Mouse (Mus musculus) hindbrain, embryonic 11.5 days (tissue): ENCODE measurements at regions not wholly inside any gene's neighbourhood (a gene's known extent, or its start where the extent isn't known, plus 50 kb on each side); places are given as distances from the start of the nearest gene placed in this dataset.

Source experiments
- ATAC-seq: fragments of 200-750 bp; cut with Nextera tagmentation; 2 replicates; pipeline ENCODE4 v1.8.0; 2017; ENCODE audit warnings: mild to moderate bottlenecking, moderate TSS enrichment, moderate library complexity; ENCODE audit not compliant: low FRiP score
- DNase-seq: peaks from one replicate; pipeline ENCODE4 v3.0.0-alpha.2; 2015; ENCODE audit warnings: low spot score
- H3K27ac ChIP-seq: fragments of 300-500 bp; sonication (generic); 2 replicates; pipeline ENCODE4 v1.5.1; 2014; ENCODE audit warnings: mild to moderate bottlenecking, low read depth, low read length
- H3K27me3 ChIP-seq: fragments of 300-500 bp; sonication (generic); 2 replicates; pipeline ENCODE4 v1.6.1; 2014; ENCODE audit warnings: mild to moderate bottlenecking, low read length, moderate library complexity, mixed read lengths; ENCODE audit not compliant: control insufficient read depth, insufficient read depth
- H3K36me3 ChIP-seq: fragments of 300-500 bp; sonication (generic); 2 replicates; pipeline ENCODE4 v1.6.1; 2014; ENCODE audit warnings: mild to moderate bottlenecking, low read length, moderate library complexity, mixed read lengths; ENCODE audit not compliant: control insufficient read depth, insufficient read depth
- H3K4me1 ChIP-seq: fragments of 300-500 bp; sonication (generic); replicated peaks from 2 replicates; pipeline ENCODE4 v1.6.1; 2014; ENCODE audit warnings: low read length, mixed read lengths; ENCODE audit not compliant: control insufficient read depth, insufficient read depth
- H3K4me2 ChIP-seq: fragments of 300-500 bp; sonication (generic); replicated peaks from 2 replicates; pipeline ENCODE4 v1.6.1; 2014; ENCODE audit warnings: mild to moderate bottlenecking, low read depth, low read length
- H3K4me3 ChIP-seq: fragments of 300-500 bp; sonication (generic); 2 replicates; pipeline ENCODE4 v1.5.1; 2014; ENCODE audit warnings: low read depth, low read length
- H3K9ac ChIP-seq: fragments of 300-500 bp; sonication (generic); 2 replicates; pipeline ENCODE4 v1.6.1; 2014; ENCODE audit warnings: low read depth, low read length
- H3K9me3 ChIP-seq: fragments of 300-500 bp; sonication (generic); 2 replicates; pipeline ENCODE4 v1.6.1; 2016; ENCODE audit warnings: low read length; ENCODE audit not compliant: control insufficient read depth
- WGBS: fragments of 180-500 bp; shearing (Covaris S2); extraction: QIAGEN DNeasy Blood & Tissue Kit; methylation state at CpG from one replicate; pipeline ENCODE4 v1.1.7; 2014; 5-methylcytosine and 5-hydroxymethylcytosine counted together

- no peak for ATAC-seq
- H3K4me3 ChIP-seq, result no peak overlapping the region
- no peak overlapping the region for H3K9ac ChIP-seq
- H3K27ac ChIP-seq, result no peak overlapping the region
- H3K4me1 ChIP-seq, result peaks cover 5% of the 10 kb centered on the region; the same call in 1 of the 2 replicates
- H3K27me3 ChIP-seq, result no peaks in the 10 kb centered on the region; the same call in 1 of the 2 replicates
- no peaks in the 10 kb centered on the region for H3K36me3 ChIP-seq
- WGBS, result 95% methylated on average over 10 of the region's 10 CpGs
- no peak overlapping the region for H3K4me2 ChIP-seq
- no peaks in the 10 kb centered on the region for H3K9me3 ChIP-seq
- no peak for DNase-seq
Observed at GRCm38 (mm10) chr13:54285968-54286367, 85.2 kb upstream of the Cplx2 start.

- ATAC-seq (no peak), DNase-seq (no peak)
- no peak overlapping the region for H3K4me2 ChIP-seq
- H3K4me1 ChIP-seq, result peaks cover 5% of the 10 kb centered on the region; the same call in 1 of the 2 replicates
- no peaks in the 10 kb centered on the region for H3K36me3 ChIP-seq
- no peak overlapping the region for H3K27ac ChIP-seq
- 89% methylated on average over 11 of the region's 11 CpGs for WGBS
- H3K9me3 ChIP-seq, result no peaks in the 10 kb centered on the region
- H3K9ac ChIP-seq, result no peak overlapping the region
- no peak overlapping the region for H3K4me3 ChIP-seq
- no peaks in the 10 kb centered on the region; the same call in 1 of the 2 replicates for H3K27me3 ChIP-seq
Observed at GRCm38 (mm10) chr13:54286616-54287015, 84.5 kb upstream of the Cplx2 start.

GRCm38 (mm10) chr13:54290066-54290465, 81.1 kb upstream of the Cplx2 start:
- Histone ChIP-seq H3K9me3 (no peaks in the 10 kb centered on the region), H3K4me1 (no peaks in the 10 kb centered on the region), H3K4me3 (no peak overlapping the region), H3K9ac (no peak overlapping the region), H3K36me3 (no peaks in the 10 kb centered on the region), H3K4me2 (no peak overlapping the region), H3K27me3 (no peaks in the 10 kb centered on the region; the same call in 1 of the 2 replicates), H3K27ac (no peak overlapping the region)
- no peak for ATAC-seq
- DNase-seq, result no peak
- 89% methylated on average over 9 of the region's 9 CpGs for WGBS

DNA sequence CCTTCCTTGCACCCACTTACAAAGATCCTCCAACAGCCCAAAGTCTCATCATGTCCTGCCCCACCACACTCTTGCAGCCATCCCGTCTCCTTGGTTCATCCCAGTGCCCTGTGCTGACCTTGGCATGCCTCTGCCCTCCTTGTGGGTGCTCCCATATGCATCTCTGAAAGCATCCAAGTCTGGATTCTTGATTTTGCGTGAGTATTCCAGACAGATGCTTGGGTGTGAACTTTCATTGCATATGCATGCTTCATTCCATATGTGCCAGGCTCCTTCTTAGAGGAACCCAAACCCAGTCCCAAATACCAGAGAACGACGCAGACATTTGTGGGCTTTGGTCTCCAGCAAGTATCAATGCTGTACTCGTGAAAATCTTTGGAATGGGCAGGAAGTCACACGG, 78.8 kb upstream of the Cplx2 start:
- DNase-seq (no peak), ATAC-seq (no peak)
- no peak overlapping the region for H3K9ac ChIP-seq
- H3K9me3 ChIP-seq, result no peaks in the 10 kb centered on the region
- H3K27me3 ChIP-seq, result no peaks in the 10 kb centered on the region
- 91% methylated on average over 6 of the region's 6 CpGs for WGBS
- H3K36me3 ChIP-seq, result no peaks in the 10 kb centered on the region
- H3K27ac ChIP-seq, result no peak overlapping the region
- H3K4me2 ChIP-seq, result no peak overlapping the region
- no peaks in the 10 kb centered on the region for H3K4me1 ChIP-seq
- no peak overlapping the region for H3K4me3 ChIP-seq

GRCm38 (mm10) chr13:54293006-54293405, 78.1 kb upstream of the Cplx2 start:
- no peak for DNase-seq
- Histone ChIP-seq H3K4me1 (no peaks in the 10 kb centered on the region), H3K4me3 (no peak overlapping the region), H3K9me3 (no peaks in the 10 kb centered on the region), H3K9ac (no peak overlapping the region), H3K36me3 (no peaks in the 10 kb centered on the region), H3K27ac (no peak overlapping the region), H3K27me3 (no peaks in the 10 kb centered on the region), H3K4me2 (no peak overlapping the region)
- ATAC-seq, result no peak
- WGBS, result 91% methylated on average over 3 of the region's 3 CpGs

- H3K36me3 ChIP-seq, result no peaks in the 10 kb centered on the region
- WGBS, result 83% methylated on average over 5 of the region's 5 CpGs
- no peak overlapping the region for H3K4me2 ChIP-seq
- no peak overlapping the region for H3K27ac ChIP-seq
- DNase-seq (no peak), ATAC-seq (no peak)
- H3K9me3 ChIP-seq, result no peaks in the 10 kb centered on the region
- no peaks in the 10 kb centered on the region for H3K27me3 ChIP-seq
- no peak overlapping the region for H3K9ac ChIP-seq
- no peaks in the 10 kb centered on the region for H3K4me1 ChIP-seq
- H3K4me3 ChIP-seq, result no peak overlapping the region
Observed at GRCm38 (mm10) chr13:54295475-54296259, 75.5 kb upstream of the Cplx2 start.

GRCm38 (mm10) chr13:54296260-54296555, 74.9 kb upstream of the Cplx2 start:
- H3K27me3 ChIP-seq, result no peaks in the 10 kb centered on the region
- H3K9ac ChIP-seq, result no peak overlapping the region
- DNase-seq (no peak), ATAC-seq (no peak)
- no peaks in the 10 kb centered on the region for H3K36me3 ChIP-seq
- H3K4me1 ChIP-seq, result no peaks in the 10 kb centered on the region
- H3K4me2 ChIP-seq, result no peak overlapping the region
- H3K4me3 ChIP-seq, result no peak overlapping the region
- WGBS, result 53% methylated on average over 1 of the region's 1 CpGs
- H3K9me3 ChIP-seq, result no peaks in the 10 kb centered on the region
- no peak overlapping the region for H3K27ac ChIP-seq

- no peak for ATAC-seq
Observed at GRCm38 (mm10) chr13:54298851-54299250, 72.3 kb upstream of the Cplx2 start.

GRCm38 (mm10) chr13:54299295-54299694, 71.9 kb upstream of the Cplx2 start:
- no peak overlapping the region for H3K4me3 ChIP-seq
- ATAC-seq, result no peak
- DNase-seq, result no peak
- H3K27me3 ChIP-seq, result no peaks in the 10 kb centered on the region
- 91% methylated on average over 5 of the region's 5 CpGs for WGBS
- no peak overlapping the region for H3K9ac ChIP-seq
- 0 out of 2 replicates have a peak, but pooled peaks cover 2% of the 10 kb centered on the region for H3K4me1 ChIP-seq
- H3K27ac ChIP-seq, result no peak overlapping the region
- H3K9me3 ChIP-seq, result no peaks in the 10 kb centered on the region
- no peaks in the 10 kb centered on the region for H3K36me3 ChIP-seq
- no peak overlapping the region for H3K4me2 ChIP-seq

More at GRCm38 (mm10) chr13:54298851-54299250, 72.3 kb upstream of the Cplx2 start:
- no peak for DNase-seq
- 74% methylated on average over 8 of the region's 8 CpGs for WGBS
- Histone ChIP-seq H3K9me3 (no peaks in the 10 kb centered on the region), H3K4me3 (no peak overlapping the region), H3K27ac (no peak overlapping the region), H3K9ac (no peak overlapping the region), H3K4me1 (no peaks in the 10 kb centered on the region), H3K36me3 (no peaks in the 10 kb centered on the region), H3K27me3 (no peaks in the 10 kb centered on the region), H3K4me2 (no peak overlapping the region)
